Mouse (Mus musculus) ES-E14 (cell line): ENCODE measurements around the gene Pou2f1. TPM values are rescaled to one million over a fixed set of nuclear protein-coding genes. Genes with fewer than 3 reads are reported as not detected.

Source experiments
- DNase-seq: peaks from one replicate; pipeline ENCODE4 v3.0.0-alpha.2; 2013; ENCODE audit warnings: low read depth, low spot score
- H3K27ac ChIP-seq: 2 replicates; pipeline ENCODE4 v1.5.1; 2012; ENCODE audit warnings: low read depth, mild to moderate bottlenecking, low read length, moderate library complexity, mixed read lengths; ENCODE audit not compliant: poor library complexity, insufficient read depth, severe bottlenecking
- H3K36me3 ChIP-seq: 2 replicates; pipeline ENCODE4 v1.6.1; 2012; ENCODE audit warnings: mild to moderate bottlenecking, low read length, moderate library complexity, mixed read lengths; ENCODE audit not compliant: control insufficient read depth, poor library complexity, insufficient read depth, severe bottlenecking
- H3K4me1 ChIP-seq, 2 experiments: fragments of 150-350 bp in 1 of 2; sonication (generic) in 1 of 2; 2 replicates each; pipeline ENCODE4 v1.6.1; 2012; ENCODE audit warnings: low read length in 2 of 2, mild to moderate bottlenecking in 1 of 2, mixed read lengths in 1 of 2; ENCODE audit not compliant: control insufficient read depth in 2 of 2, insufficient read depth in 2 of 2, poor library complexity in 1 of 2
- H3K4me3 ChIP-seq, 2 experiments: fragments of 150-350 bp in 1 of 2; sonication (generic) in 1 of 2; 2 replicates each; pipeline ENCODE4 v1.5.1; 2012; ENCODE audit warnings: low read length in 2 of 2, low read depth in 1 of 2, mild to moderate bottlenecking in 1 of 2, mixed read lengths in 1 of 2; ENCODE audit not compliant: insufficient read depth in 1 of 2, poor library complexity in 1 of 2, severe bottlenecking in 1 of 2
- H3K9ac ChIP-seq: 2 replicates; pipeline ENCODE4 v1.6.1; 2012; ENCODE audit warnings: low read depth, mild to moderate bottlenecking, low read length, mixed read lengths; ENCODE audit not compliant: poor library complexity, insufficient read depth, severe bottlenecking
- H3K9me3 ChIP-seq: fragments of 150-350 bp; sonication (generic); 2 replicates; pipeline ENCODE4 v1.6.1; 2012; ENCODE audit warnings: low read depth, mild to moderate bottlenecking, low read length; ENCODE audit not compliant: control insufficient read depth, insufficient read depth
- CHD2 ChIP-seq: IDR thresholded peaks from 2 replicates; pipeline ENCODE4 v1.6.1; 2014; ENCODE audit warnings: mild to moderate bottlenecking, low read depth, low read length, inconsistent platforms
- HCFC1 ChIP-seq: IDR thresholded peaks from 2 replicates; pipeline ENCODE4 v1.6.1; 2012; ENCODE audit warnings: low read length, inconsistent platforms, borderline replicate concordance; ENCODE audit not compliant: insufficient read depth
- MAFK ChIP-seq: IDR thresholded peaks from 2 replicates; pipeline ENCODE4 v1.6.1; 2014; ENCODE audit warnings: mild to moderate bottlenecking, low read depth, low read length, inconsistent platforms; ENCODE audit not compliant: insufficient read depth
- ZC3H11A ChIP-seq: IDR thresholded peaks from 2 replicates; pipeline ENCODE4 v1.6.1; 2012; ENCODE audit warnings: low read depth, mild to moderate bottlenecking, inconsistent platforms, low read length, borderline replicate concordance
- ZNF384 ChIP-seq: IDR thresholded peaks from 2 replicates; pipeline ENCODE4 v1.6.1; 2012; ENCODE audit warnings: low read depth, low read length, inconsistent platforms
- in situ Hi-C, 2 experiments: fragments of 600-800 bp; cut with MboI; formaldehyde crosslinking; loops; one replicate each; pipeline ENCODE4 v1.15.1; 2025; ENCODE audit warnings: low sequenced_read_pairs in 2 of 2, inconsistent platforms in 1 of 2; ENCODE audit not compliant: unreplicated experiment in 2 of 2
- total RNA-seq: library from RNA; depleted of rRNA; stranded (reverse); fragments of 300-350 nt; gene quantifications from 2 replicates; pipeline ENCODE4 v1.2.3, GENCODE M21; 2012

Pou2f1 gene
- total RNA-seq, 1 experiment: 37.9 TPM

GRCm38 (mm10) chr1:166045894-166046197, 43.4 kb upstream of the Pou2f1 start:
- no peaks in the 10 kb centered on the region for H3K36me3 ChIP-seq
- TF ChIP-seq MAFK (no peak), CHD2 (no peak), ZC3H11A (no peak), HCFC1 (no peak), ZNF384 (no peak)
- no peak overlapping the region for H3K27ac ChIP-seq
- no peak for DNase-seq
- no peaks in the 10 kb centered on the region for H3K9me3 ChIP-seq
- in situ Hi-C loops: no loop called here
- no peak overlapping the region for H3K9ac ChIP-seq
- no peak overlapping the region for H3K4me3 ChIP-seq
- H3K4me1 ChIP-seq: peaks cover 0 to 18% of the 10 kb centered on the region in 2 experiments; a peak in 2 of 4 replicates

GRCm38 (mm10) chr1:166045060-166045893, 42.8 kb upstream of the Pou2f1 start:
- H3K27ac ChIP-seq: no peak overlapping the region
- TF ChIP-seq CHD2: no peak
- H3K9ac ChIP-seq: no peak overlapping the region
- no peaks in the 10 kb centered on the region for H3K36me3 ChIP-seq
- H3K4me3 ChIP-seq: no peak overlapping the region
- in situ Hi-C loops: no loop called here
- DNase-seq: no peak
- H3K9me3 ChIP-seq: no peaks in the 10 kb centered on the region
- H3K4me1 ChIP-seq: peaks cover 0 to 18% of the 10 kb centered on the region in 2 experiments; a peak in 2 of 4 replicates

- H3K4me1 ChIP-seq: peaks cover 0 to 16% of the 10 kb centered on the region in 2 experiments; a peak in 2 of 4 replicates
- TF ChIP-seq MAFK (no peak), ZNF384 (no peak), ZC3H11A (no peak), HCFC1 (no peak), CHD2 (no peak)
- H3K36me3 ChIP-seq: no peaks in the 10 kb centered on the region
These were observed 41.1 kb upstream of the Pou2f1 start for GRCm38 (mm10) chr1:166043451-166044149.

GRCm38 (mm10) chr1:166041501-166041900, 39.0 kb upstream of the Pou2f1 start:
- no peak overlapping the region for H3K27ac ChIP-seq
- TF ChIP-seq ZC3H11A (no peak), HCFC1 (no peak)
- no peaks in the 10 kb centered on the region for H3K9me3 ChIP-seq
- peaks cover 0 to 12% of the 10 kb centered on the region in 2 experiments; a peak in 2 of 4 replicates for H3K4me1 ChIP-seq
- in situ Hi-C loops: no loop called here
- no peak for DNase-seq
- no peaks in the 10 kb centered on the region for H3K36me3 ChIP-seq
- H3K4me3 ChIP-seq: no peak overlapping the region
- no peak overlapping the region for H3K9ac ChIP-seq

More at GRCm38 (mm10) chr1:166043451-166044149, 41.1 kb upstream of the Pou2f1 start:
- no peak for DNase-seq
- in situ Hi-C loops: no loop called here
- H3K9me3 ChIP-seq: no peaks in the 10 kb centered on the region
- H3K27ac ChIP-seq: no peak overlapping the region
- no peak overlapping the region for H3K9ac ChIP-seq
- H3K4me3 ChIP-seq: peak overlapping the region in 1 of 2 experiments; percentile 13; a peak in 2 of 4 replicates
